Mouse (Mus musculus): Measurements from ENCODE around the gene Dcx. TPM values are rescaled to one million over a fixed set of nuclear protein-coding genes. Genes with fewer than 3 reads are reported as not detected.

Dcx gene
- not detected for total RNA-seq (2018; cell fraction: chromatin; rRNA removed)
- total RNA-seq (2018; cell fraction: cytosol; rRNA removed) = not detected
- total RNA-seq (2018; cell fraction: nucleus; rRNA removed) = not detected
- polyA plus RNA-seq (2018) = not detected in 3 replicates

GRCm38 (mm10) chrX:143932958-143933357 lies at the start of gene Dcx:
Gene Dcx (minus strand): TSS chrX:143933311.
- WGBS (ENCODE audit: missing documents) = 60% methylated on average over 7 of the region's 8 CpGs
- H3K79me2 ChIP-seq (ENCODE audit: inconsistent target) = no peaks in the 10 kb centered on the region
- no peak within 1 kb of the TSS for H3K27ac ChIP-seq
- no peak within 1 kb of the TSS for H3K4me3 ChIP-seq (ENCODE audit: inconsistent target)
- H3K36me3 ChIP-seq (ENCODE audit: inconsistent target) = no peaks in the 10 kb centered on the region

- Histone ChIP-seq H3K36me3 (ENCODE audit: inconsistent target) (no peaks in the 10 kb centered on the region), H3K4me3 (ENCODE audit: inconsistent target) (no peak overlapping the region), H3K27ac (no peak overlapping the region), H3K79me2 (ENCODE audit: inconsistent target) (no peaks in the 10 kb centered on the region)
- WGBS (ENCODE audit: missing documents) = 82% methylated on average over 4 of the region's 6 CpGs
Observed at GRCm38 (mm10) chrX:143966249-143966648, 33.1 kb upstream of the Dcx start.

GRCm38 (mm10) chrX:143933671-143934070 lies 560 bp upstream of the Dcx start:
- no peaks in the 10 kb centered on the region for H3K79me2 ChIP-seq (ENCODE audit: inconsistent target)
- WGBS (ENCODE audit: missing documents) = 83% methylated on average over 2 of the region's 2 CpGs

GRCm38 (mm10) chrX:143932530-143932929 lies 581 bp downstream of the Dcx start:
- no peaks in the 10 kb centered on the region for H3K79me2 ChIP-seq (ENCODE audit: inconsistent target)
- H3K4me3 ChIP-seq (ENCODE audit: inconsistent target) = no peak overlapping the region
- H3K27ac ChIP-seq = no peak overlapping the region
- H3K36me3 ChIP-seq (ENCODE audit: inconsistent target) = no peaks in the 10 kb centered on the region
- 100% methylated on average over 1 of the region's 1 CpGs for WGBS (ENCODE audit: missing documents)

More at GRCm38 (mm10) chrX:143933671-143934070, 560 bp upstream of the Dcx start:
- Histone ChIP-seq H3K36me3 (ENCODE audit: inconsistent target) (no peaks in the 10 kb centered on the region), H3K4me3 (ENCODE audit: inconsistent target) (no peak overlapping the region), H3K27ac (no peak overlapping the region)

- Histone ChIP-seq H3K36me3 (ENCODE audit: inconsistent target) (no peaks in the 10 kb centered on the region), H3K4me3 (ENCODE audit: inconsistent target) (no peak overlapping the region), H3K79me2 (ENCODE audit: inconsistent target) (no peaks in the 10 kb centered on the region), H3K27ac (no peak overlapping the region)
- 58% methylated on average over 6 of the region's 6 CpGs for WGBS (ENCODE audit: missing documents)
Observed at GRCm38 (mm10) chrX:143931400-143932185, 1.5 kb downstream of the Dcx start.

GRCm38 (mm10) chrX:143922070-143922469 lies 11.0 kb downstream of the Dcx start:
- no peak overlapping the region for H3K4me3 ChIP-seq (ENCODE audit: inconsistent target)
- no peaks in the 10 kb centered on the region for H3K79me2 ChIP-seq (ENCODE audit: inconsistent target)
- H3K27ac ChIP-seq = no peak overlapping the region
- no peaks in the 10 kb centered on the region for H3K36me3 ChIP-seq (ENCODE audit: inconsistent target)
- WGBS (ENCODE audit: missing documents) = 86% methylated on average over 5 of the region's 5 CpGs

- Histone ChIP-seq H3K27ac (no peak overlapping the region), H3K36me3 (ENCODE audit: inconsistent target) (no peaks in the 10 kb centered on the region), H3K79me2 (ENCODE audit: inconsistent target) (no peaks in the 10 kb centered on the region), H3K4me3 (ENCODE audit: inconsistent target) (no peak overlapping the region)
- WGBS (ENCODE audit: missing documents) = 33% methylated on average over 3 of the region's 3 CpGs
Observed at GRCm38 (mm10) chrX:143906699-143907471, 26.2 kb downstream of the Dcx start.

- H3K27ac ChIP-seq = no peak overlapping the region
- no peaks in the 10 kb centered on the region for H3K36me3 ChIP-seq (ENCODE audit: inconsistent target)
- no peaks in the 10 kb centered on the region for H3K79me2 ChIP-seq (ENCODE audit: inconsistent target)
- WGBS (ENCODE audit: missing documents) = 44% methylated on average over 2 of the region's 2 CpGs
- no peak overlapping the region for H3K4me3 ChIP-seq (ENCODE audit: inconsistent target)
Observed at GRCm38 (mm10) chrX:143904689-143905088, 28.4 kb downstream of the Dcx start.

GRCm38 (mm10) chrX:143902300-143902699 lies 30.8 kb downstream of the Dcx start:
- WGBS (ENCODE audit: missing documents) = 57% methylated on average over 8 of the region's 8 CpGs
- Histone ChIP-seq H3K36me3 (ENCODE audit: inconsistent target) (no peaks in the 10 kb centered on the region), H3K27ac (no peak overlapping the region), H3K79me2 (ENCODE audit: inconsistent target) (no peaks in the 10 kb centered on the region), H3K4me3 (ENCODE audit: inconsistent target) (no peak overlapping the region)

- 74% methylated on average over 7 of the region's 7 CpGs for WGBS (ENCODE audit: missing documents)
- Histone ChIP-seq H3K36me3 (ENCODE audit: inconsistent target) (no peaks in the 10 kb centered on the region), H3K27ac (no peak overlapping the region), H3K79me2 (ENCODE audit: inconsistent target) (no peaks in the 10 kb centered on the region), H3K4me3 (ENCODE audit: inconsistent target) (no peak overlapping the region)
Observed at GRCm38 (mm10) chrX:143897363-143898285, 35.5 kb downstream of the Dcx start.

- Histone ChIP-seq H3K36me3 (ENCODE audit: inconsistent target) (no peaks in the 10 kb centered on the region), H3K79me2 (ENCODE audit: inconsistent target) (no peaks in the 10 kb centered on the region), H3K4me3 (ENCODE audit: inconsistent target) (no peak overlapping the region), H3K27ac (no peak overlapping the region)
- WGBS (ENCODE audit: missing documents) = 98% methylated on average over 5 of the region's 5 CpGs
Observed at GRCm38 (mm10) chrX:143896936-143897335, 36.2 kb downstream of the Dcx start.

- WGBS (ENCODE audit: missing documents) = 66% methylated on average over 3 of the region's 3 CpGs
- Histone ChIP-seq H3K27ac (no peak overlapping the region), H3K79me2 (ENCODE audit: inconsistent target) (no peaks in the 10 kb centered on the region), H3K36me3 (ENCODE audit: inconsistent target) (no peaks in the 10 kb centered on the region), H3K4me3 (ENCODE audit: inconsistent target) (no peak overlapping the region)
Observed at GRCm38 (mm10) chrX:143893180-143893579, 39.9 kb downstream of the Dcx start.

GRCm38 (mm10) chrX:143885765-143886164 lies 47.3 kb downstream of the Dcx start:
- no peaks in the 10 kb centered on the region for H3K79me2 ChIP-seq (ENCODE audit: inconsistent target)
- 73% methylated on average over 4 of the region's 4 CpGs for WGBS (ENCODE audit: missing documents)
- no peaks in the 10 kb centered on the region for H3K36me3 ChIP-seq (ENCODE audit: inconsistent target)
- H3K27ac ChIP-seq = no peak overlapping the region
- H3K4me3 ChIP-seq (ENCODE audit: inconsistent target) = no peak overlapping the region

- Histone ChIP-seq H3K27ac (no peak overlapping the region), H3K79me2 (ENCODE audit: inconsistent target) (no peaks in the 10 kb centered on the region), H3K36me3 (ENCODE audit: inconsistent target) (no peaks in the 10 kb centered on the region), H3K4me3 (ENCODE audit: inconsistent target) (no peak overlapping the region)
- WGBS (ENCODE audit: missing documents) = 60% methylated on average over 3 of the region's 3 CpGs
Observed at GRCm38 (mm10) chrX:143884953-143885352, 48.2 kb downstream of the Dcx start.

All from macrophage (primary cell).